Mouse (Mus musculus) central nervous system, embryonic 18 days (tissue): ENCODE results near the gene Tmem88. TPM values are rescaled to one million over a fixed set of nuclear protein-coding genes. Genes with fewer than 3 reads are reported as not detected.

Experiments
- polyA plus RNA-seq: library from polyadenylated mRNA; depleted of rRNA; stranded (reverse); fragments of >200 nt; gene quantifications from 2 replicates; pipeline ENCODE4 v1.2.3, GENCODE M21; 2012; rRNA removed

Gene Tmem88
- polyA plus RNA-seq = 4.4 and 5.5 TPM in 2 replicates

GRCm38 (mm10) chr11:69398059-69398458 is at the start of gene Tmem88:
TSS of gene Tmem88 (minus strand) at chr11:69398234.

GRCm38 (mm10) chr11:69413221-69414181 is 15.5 kb upstream of the Tmem88 start, which contains the start of gene Kdm6b:
TSS of gene Kdm6b (minus strand) at chr11:69413675.

GRCm38 (mm10) chr11:69395235-69395633 is 2.8 kb downstream of the Tmem88 start, which contains the start of the genes Naa38 and Cyb5d1:
TSS of gene Naa38 (plus strand) at chr11:69395487.
TSS of gene Cyb5d1 (minus strand) at chr11:69395631.

GRCm38 (mm10) chr11:69369215-69369989 is 28.6 kb downstream of the Tmem88 start, which contains the start of gene Chd3:
TSS of gene Chd3 (minus strand) at chr11:69369406.

Other genes with a start within 250 kb of the Tmem88 start
- gene Alox12b, start 241.2 kb downstream of the Tmem88 start, polyA plus RNA-seq = 0.49 and 1.0 TPM in 2 replicates
- 0.36 and 0.44 TPM in 2 replicates for gene Alox8, start 200.4 kb downstream of the Tmem88 start, polyA plus RNA-seq
- gene Gucy2e, start 161.2 kb downstream of the Tmem88 start, polyA plus RNA-seq = 0.60 and 0.67 TPM in 2 replicates
- gene Cntrob, start 74.5 kb downstream of the Tmem88 start, polyA plus RNA-seq = 40.0 and 40.8 TPM in 2 replicates
- gene Trappc1, start 74.3 kb downstream of the Tmem88 start, polyA plus RNA-seq = 85.3 and 85.5 TPM in 2 replicates
- 11.2 and 11.8 TPM in 2 replicates for gene Kcnab3, start 72.0 kb downstream of the Tmem88 start, polyA plus RNA-seq
- gene Rnf227, start 57.8 kb downstream of the Tmem88 start, polyA plus RNA-seq = 143 and 152 TPM in 2 replicates
- 260 and 330 TPM in 2 replicates for gene Chd3, start 28.8 kb downstream of the Tmem88 start, polyA plus RNA-seq
- gene Naa38, start 2.7 kb downstream of the Tmem88 start, polyA plus RNA-seq = 104 and 131 TPM in 2 replicates
- 25.8 and 28.6 TPM in 2 replicates for gene Cyb5d1, start 2.6 kb downstream of the Tmem88 start, polyA plus RNA-seq
- 10.9 and 16.9 TPM in 2 replicates for gene Kdm6b, start 15.4 kb upstream of the Tmem88 start, polyA plus RNA-seq
- 9.3 and 9.5 TPM in 2 replicates for gene Dnah2, start 150.9 kb upstream of the Tmem88 start, polyA plus RNA-seq
- gene Efnb3, start 162.0 kb upstream of the Tmem88 start, polyA plus RNA-seq = 209 and 212 TPM in 2 replicates
- 15.4 and 16.4 TPM in 2 replicates for gene Wrap53, start 182.0 kb upstream of the Tmem88 start, polyA plus RNA-seq
- 63.0 and 69.2 TPM in 2 replicates for gene Trp53, start 182.1 kb upstream of the Tmem88 start, polyA plus RNA-seq
- gene Atp1b2, start 207.7 kb upstream of the Tmem88 start, polyA plus RNA-seq = 95.2 and 95.8 TPM in 2 replicates
- not detected in 2 replicates for gene Shbg, start 219.7 kb upstream of the Tmem88 start, polyA plus RNA-seq
- 16.5 and 16.9 TPM in 2 replicates for gene Sat2, start 223.8 kb upstream of the Tmem88 start, polyA plus RNA-seq
- 121 and 125 TPM in 2 replicates for gene Fxr2, start 234.8 kb upstream of the Tmem88 start, polyA plus RNA-seq